Mouse (Mus musculus): ENCODE results near the gene Arhgef3. TPM values are rescaled to one million over a fixed set of nuclear protein-coding genes. Genes with fewer than 3 reads are reported as not detected.

Gene Arhgef3
- polyA plus RNA-seq, 1 experiment, result 17.3 TPM

GRCm38 (mm10) chr14:27299705-27300104 lies 185.0 kb downstream of the Arhgef3 start:
- peak overlapping the region; percentile 42; the same call in 1 of the 2 replicates for H3K27ac ChIP-seq (ENCODE audit: insufficient read depth, low read depth, low read length)
- H3K4me3 ChIP-seq (ENCODE audit: insufficient read depth, low read depth, low read length), result no peak overlapping the region
- peaks cover 28% of the 10 kb centered on the region for H3K4me1 ChIP-seq (ENCODE audit: control insufficient read depth, insufficient read depth, low read length)
- 67% methylated on average over 4 of the region's 4 CpGs for WGBS
- no peak for TF ChIP-seq CTCF (conservative IDR thresholded peaks at IDR 0.05; ENCODE audit: insufficient read depth, insufficient read length, low read depth, low read length)
- DNase-seq, result peak; percentile 55
- H3K27me3 ChIP-seq (replicated peaks; ENCODE audit: control insufficient read depth, insufficient read depth, low read length), result no peaks in the 10 kb centered on the region
- no peaks in the 10 kb centered on the region for H3K36me3 ChIP-seq (ENCODE audit: control insufficient read depth, insufficient read depth, low read length)

GRCm38 (mm10) chr14:27301768-27302499 lies 187.2 kb downstream of the Arhgef3 start:
- peak; percentile 74 for DNase-seq
- Histone ChIP-seq H3K27ac (ENCODE audit: insufficient read depth, low read depth, low read length) (peak overlapping the region; percentile 21; the same call in 1 of the 2 replicates), H3K4me1 (ENCODE audit: control insufficient read depth, insufficient read depth, low read length) (peaks cover 21% of the 10 kb centered on the region), H3K4me3 (ENCODE audit: insufficient read depth, low read depth, low read length) (no peak overlapping the region), H3K36me3 (ENCODE audit: control insufficient read depth, insufficient read depth, low read length) (no peaks in the 10 kb centered on the region), H3K27me3 (replicated peaks; ENCODE audit: control insufficient read depth, insufficient read depth, low read length) (no peaks in the 10 kb centered on the region)
- TF ChIP-seq POLR2A (IDR thresholded peaks at IDR 0.05; ENCODE audit: low read depth, low read length), result no peak
- TF ChIP-seq CTCF (conservative IDR thresholded peaks at IDR 0.05; ENCODE audit: insufficient read depth, insufficient read length, low read depth, low read length), result no peak
- WGBS, result 43% methylated on average over 5 of the region's 5 CpGs

- H3K36me3 ChIP-seq (ENCODE audit: control insufficient read depth, insufficient read depth, low read length), result no peaks in the 10 kb centered on the region
- peaks cover 13% of the 10 kb centered on the region for H3K4me1 ChIP-seq (ENCODE audit: control insufficient read depth, insufficient read depth, low read length)
- TF ChIP-seq CTCF (conservative IDR thresholded peaks at IDR 0.05; ENCODE audit: insufficient read depth, insufficient read length, low read depth, low read length) (no peak), POLR2A (IDR thresholded peaks at IDR 0.05; ENCODE audit: low read depth, low read length) (no peak)
- H3K27me3 ChIP-seq (replicated peaks; ENCODE audit: control insufficient read depth, insufficient read depth, low read length), result no peaks in the 10 kb centered on the region
- H3K4me3 ChIP-seq (ENCODE audit: insufficient read depth, low read depth, low read length), result no peak overlapping the region
- no peak overlapping the region for H3K27ac ChIP-seq (ENCODE audit: insufficient read depth, low read depth, low read length)
- 67% methylated on average over 4 of the region's 4 CpGs for WGBS
- no peak for DNase-seq
Observed at GRCm38 (mm10) chr14:27303294-27303693, 188.6 kb downstream of the Arhgef3 start.

DNA sequence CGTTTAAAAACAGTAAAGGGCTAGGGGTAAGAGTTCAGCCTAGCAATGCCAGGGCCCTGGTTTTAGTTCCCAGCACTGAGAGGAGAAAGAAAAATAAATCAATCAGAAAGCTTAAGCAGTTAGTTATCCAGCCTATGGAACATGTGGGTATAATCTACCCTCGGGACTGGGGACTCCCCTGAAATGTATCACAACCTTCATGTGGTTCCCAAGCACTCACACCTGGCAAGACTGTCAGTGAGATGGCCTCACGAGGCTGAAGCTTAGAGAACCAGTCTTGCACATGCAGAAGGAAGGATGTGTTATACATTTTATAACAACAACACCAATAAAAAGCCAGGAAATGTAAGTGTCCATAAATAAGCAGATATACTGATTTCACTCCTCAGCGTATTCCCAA lies 189.7 kb downstream of the Arhgef3 start:
- peaks cover 13% of the 10 kb centered on the region for H3K4me1 ChIP-seq (ENCODE audit: control insufficient read depth, insufficient read depth, low read length)
- WGBS, result 84% methylated on average over 4 of the region's 4 CpGs
- TF ChIP-seq POLR2A (IDR thresholded peaks at IDR 0.05; ENCODE audit: low read depth, low read length), result no peak
- no peak for TF ChIP-seq CTCF (conservative IDR thresholded peaks at IDR 0.05; ENCODE audit: insufficient read depth, insufficient read length, low read depth, low read length)

DNA sequence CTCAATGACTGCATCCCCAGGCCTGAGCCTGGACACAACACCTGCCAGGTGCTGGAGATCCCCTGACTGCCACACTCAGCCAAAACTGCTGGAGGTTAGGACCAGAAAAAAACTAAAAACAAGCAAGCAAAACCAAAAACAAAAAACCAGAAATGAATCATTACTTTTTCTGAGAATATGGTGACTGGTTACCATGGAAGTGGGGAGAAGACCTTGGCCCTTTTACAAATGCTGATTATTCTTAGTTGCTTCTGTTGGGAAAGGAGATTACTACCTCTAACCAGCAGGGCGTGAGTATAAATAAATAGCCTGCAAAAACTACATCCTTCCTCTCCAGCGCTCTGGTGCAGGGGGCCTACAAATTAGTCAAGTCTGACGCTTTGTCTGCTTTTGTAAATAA lies 194.1 kb downstream of the Arhgef3 start:
- TF ChIP-seq CTCF (conservative IDR thresholded peaks at IDR 0.05; ENCODE audit: insufficient read depth, insufficient read length, low read depth, low read length) (no peak), POLR2A (IDR thresholded peaks at IDR 0.05; ENCODE audit: low read depth, low read length) (no peak)
- H3K27me3 ChIP-seq (replicated peaks; ENCODE audit: control insufficient read depth, insufficient read depth, low read length), result no peaks in the 10 kb centered on the region
- peak; percentile 23 for DNase-seq
- H3K4me1 ChIP-seq (ENCODE audit: control insufficient read depth, insufficient read depth, low read length), result peaks cover 6% of the 10 kb centered on the region; the same call in 1 of the 2 replicates
- H3K4me3 ChIP-seq (ENCODE audit: insufficient read depth, low read depth, low read length), result no peak overlapping the region
- no peak overlapping the region for H3K27ac ChIP-seq (ENCODE audit: insufficient read depth, low read depth, low read length)
- H3K36me3 ChIP-seq (ENCODE audit: control insufficient read depth, insufficient read depth, low read length), result no peaks in the 10 kb centered on the region
- 72% methylated on average over 3 of the region's 3 CpGs for WGBS

More for the DNA sequence above, 189.7 kb downstream of the Arhgef3 start:
- no peak overlapping the region for H3K4me3 ChIP-seq (ENCODE audit: insufficient read depth, low read depth, low read length)
- no peak overlapping the region for H3K27ac ChIP-seq (ENCODE audit: insufficient read depth, low read depth, low read length)
- DNase-seq, result no peak
- no peaks in the 10 kb centered on the region for H3K36me3 ChIP-seq (ENCODE audit: control insufficient read depth, insufficient read depth, low read length)
- H3K27me3 ChIP-seq (replicated peaks; ENCODE audit: control insufficient read depth, insufficient read depth, low read length), result no peaks in the 10 kb centered on the region

DNA sequence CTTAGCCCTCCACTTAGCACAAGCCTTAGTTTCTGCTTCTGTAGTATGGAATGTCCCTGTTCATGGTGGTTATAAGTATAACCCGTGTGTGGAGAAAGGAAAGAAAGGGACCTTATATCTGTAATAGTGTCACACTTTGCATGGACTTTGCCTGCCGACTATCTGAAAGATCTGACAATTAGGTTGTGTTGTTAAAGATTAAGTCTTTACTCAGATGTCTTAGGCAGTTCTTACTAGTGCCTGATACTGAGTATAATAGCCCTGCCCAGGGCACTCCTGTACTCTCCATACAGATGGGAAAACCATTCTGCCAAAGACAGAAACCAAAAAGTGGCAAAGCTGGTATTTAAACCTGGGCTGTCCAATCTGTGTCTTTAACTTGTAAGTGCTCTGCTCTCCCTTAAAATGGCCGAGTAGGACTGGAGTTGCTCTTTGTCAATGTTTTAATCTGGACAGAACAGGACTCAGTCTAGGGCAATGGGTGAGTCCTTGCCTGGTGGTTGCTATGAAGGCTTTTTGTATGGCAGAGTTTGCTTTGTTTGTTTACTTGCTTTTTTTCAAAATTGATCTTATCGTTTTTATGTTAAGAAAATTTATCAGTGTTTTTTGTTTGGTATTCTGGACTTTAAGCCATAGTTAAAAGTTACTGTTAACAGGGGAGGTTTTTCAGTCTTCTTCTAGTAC lies 196.0 kb downstream of the Arhgef3 start:
- peaks cover 6% of the 10 kb centered on the region; the same call in 1 of the 2 replicates for H3K4me1 ChIP-seq (ENCODE audit: control insufficient read depth, insufficient read depth, low read length)
- TF ChIP-seq POLR2A (IDR thresholded peaks at IDR 0.05; ENCODE audit: low read depth, low read length) (no peak), CTCF (conservative IDR thresholded peaks at IDR 0.05; ENCODE audit: insufficient read depth, insufficient read length, low read depth, low read length) (no peak)
- no peak overlapping the region for H3K4me3 ChIP-seq (ENCODE audit: insufficient read depth, low read depth, low read length)
- no peak for DNase-seq
- 50% methylated on average over 4 of the region's 4 CpGs for WGBS
- H3K27ac ChIP-seq (ENCODE audit: insufficient read depth, low read depth, low read length), result peak overlapping the region; percentile 38
- no peaks in the 10 kb centered on the region for H3K36me3 ChIP-seq (ENCODE audit: control insufficient read depth, insufficient read depth, low read length)
- no peaks in the 10 kb centered on the region for H3K27me3 ChIP-seq (replicated peaks; ENCODE audit: control insufficient read depth, insufficient read depth, low read length)

GRCm38 (mm10) chr14:27312380-27312779 lies 197.7 kb downstream of the Arhgef3 start:
- no peak for DNase-seq
- no peak overlapping the region for H3K27ac ChIP-seq (ENCODE audit: insufficient read depth, low read depth, low read length)

More at GRCm38 (mm10) chr14:27312380-27312779, 197.7 kb downstream of the Arhgef3 start:
- H3K27me3 ChIP-seq (replicated peaks; ENCODE audit: control insufficient read depth, insufficient read depth, low read length), result no peaks in the 10 kb centered on the region
- peaks cover 6% of the 10 kb centered on the region; the same call in 1 of the 2 replicates for H3K4me1 ChIP-seq (ENCODE audit: control insufficient read depth, insufficient read depth, low read length)
- H3K4me3 ChIP-seq (ENCODE audit: insufficient read depth, low read depth, low read length), result no peak overlapping the region
- H3K36me3 ChIP-seq (ENCODE audit: control insufficient read depth, insufficient read depth, low read length), result no peaks in the 10 kb centered on the region
- TF ChIP-seq CTCF (conservative IDR thresholded peaks at IDR 0.05; ENCODE audit: insufficient read depth, insufficient read length, low read depth, low read length), result no peak
- no peak for TF ChIP-seq POLR2A (IDR thresholded peaks at IDR 0.05; ENCODE audit: low read depth, low read length)
- WGBS, result 80% methylated on average over 1 of the region's 1 CpGs
